Mouse (Mus musculus): ENCODE data around the gene Mus81.

- TF ChIP-seq POLR2A (IDR thresholded peaks at IDR 0.05; ENCODE audit: low read depth, low read length) (no peak), CTCF (conservative IDR thresholded peaks at IDR 0.05; ENCODE audit: insufficient read depth, insufficient read length, low read depth, low read length) (no peak)
Observed at GRCm38 (mm10) chr19:5475069-5475714, 13.0 kb downstream of the Mus81 start.
